Mouse (Mus musculus): ENCODE measurements around the gene Wfikkn2. TPM values are rescaled to one million over a fixed set of nuclear protein-coding genes. Genes with fewer than 3 reads are reported as not detected.

Wfikkn2 gene
- polyA plus RNA-seq, 1 experiment from 2014 or later, result 13.5 TPM

- 85% methylated on average over 4 of the region's 4 CpGs for WGBS
- no peaks in the 10 kb centered on the region for H3K36me3 ChIP-seq
- H3K9ac ChIP-seq, result no peak overlapping the region
- no peaks in the 10 kb centered on the region for H3K4me1 ChIP-seq
- no peak overlapping the region for H3K4me3 ChIP-seq
- no peaks in the 10 kb centered on the region for H3K9me3 ChIP-seq
- no peak for ATAC-seq (ENCODE audit: insufficient number of reproducible peaks, low FRiP score, low TSS enrichment, low read depth)
- H3K27me3 ChIP-seq, result no peaks in the 10 kb centered on the region
- no peak overlapping the region for H3K27ac ChIP-seq
- no peak overlapping the region for H3K4me2 ChIP-seq
Measured at GRCm38 (mm10) chr11:94200422-94200821, 45.4 kb downstream of the Wfikkn2 start.

- H3K9ac ChIP-seq, result no peak overlapping the region
- no peak for ATAC-seq (ENCODE audit: insufficient number of reproducible peaks, low FRiP score, low TSS enrichment, low read depth)
- H3K27ac ChIP-seq, result no peak overlapping the region
- H3K4me2 ChIP-seq, result no peak overlapping the region
- no peaks in the 10 kb centered on the region for H3K27me3 ChIP-seq
- no peak overlapping the region for H3K4me3 ChIP-seq
- no peaks in the 10 kb centered on the region for H3K9me3 ChIP-seq
- peaks cover 1% of the 10 kb centered on the region; the same call in 1 of the 2 replicates for H3K4me1 ChIP-seq
- H3K36me3 ChIP-seq, result no peaks in the 10 kb centered on the region
- 64% methylated on average over 2 of the region's 2 CpGs for WGBS
Measured at GRCm38 (mm10) chr11:94199771-94200170, 46.0 kb downstream of the Wfikkn2 start.

- ATAC-seq (ENCODE audit: insufficient number of reproducible peaks, low FRiP score, low TSS enrichment, low read depth), result no peak
- H3K4me1 ChIP-seq, result peaks cover 3% of the 10 kb centered on the region; the same call in 1 of the 2 replicates
- no peak overlapping the region for H3K4me3 ChIP-seq
- WGBS, result 85% methylated on average over 7 of the region's 7 CpGs
- no peak overlapping the region for H3K9ac ChIP-seq
- no peak overlapping the region for H3K4me2 ChIP-seq
- H3K27ac ChIP-seq, result no peak overlapping the region
- H3K27me3 ChIP-seq, result no peaks in the 10 kb centered on the region
- H3K36me3 ChIP-seq, result no peaks in the 10 kb centered on the region
- H3K9me3 ChIP-seq, result no peaks in the 10 kb centered on the region
Measured at GRCm38 (mm10) chr11:94198405-94199146, 47.2 kb downstream of the Wfikkn2 start.

GRCm38 (mm10) chr11:94196311-94196710 is 49.5 kb downstream of the Wfikkn2 start:
- ATAC-seq (ENCODE audit: insufficient number of reproducible peaks, low FRiP score, low TSS enrichment, low read depth), result no peak
- no peak overlapping the region for H3K4me3 ChIP-seq
- no peaks in the 10 kb centered on the region for H3K36me3 ChIP-seq
- no peak overlapping the region for H3K9ac ChIP-seq
- WGBS, result 61% methylated on average over 3 of the region's 3 CpGs
- no peak overlapping the region for H3K27ac ChIP-seq
- no peaks in the 10 kb centered on the region for H3K27me3 ChIP-seq
- no peak overlapping the region for H3K4me2 ChIP-seq
- H3K4me1 ChIP-seq, result peaks cover 3% of the 10 kb centered on the region; the same call in 1 of the 2 replicates
- no peaks in the 10 kb centered on the region for H3K9me3 ChIP-seq

- Histone ChIP-seq H3K27me3 (no peaks in the 10 kb centered on the region), H3K4me3 (no peak overlapping the region), H3K9me3 (no peaks in the 10 kb centered on the region), H3K27ac (no peak overlapping the region), H3K4me1 (peaks cover 3% of the 10 kb centered on the region; the same call in 1 of the 2 replicates), H3K36me3 (no peaks in the 10 kb centered on the region), H3K4me2 (no peak overlapping the region), H3K9ac (no peak overlapping the region)
- ATAC-seq (ENCODE audit: insufficient number of reproducible peaks, low FRiP score, low TSS enrichment, low read depth), result no peak
- 74% methylated on average over 2 of the region's 2 CpGs for WGBS
Measured at GRCm38 (mm10) chr11:94193109-94193508, 52.7 kb downstream of the Wfikkn2 start.

- Histone ChIP-seq H3K4me2 (no peak overlapping the region), H3K4me3 (no peak overlapping the region), H3K4me1 (peaks cover 3% of the 10 kb centered on the region; the same call in 1 of the 2 replicates), H3K9me3 (no peaks in the 10 kb centered on the region), H3K27me3 (no peaks in the 10 kb centered on the region), H3K9ac (no peak overlapping the region), H3K27ac (no peak overlapping the region), H3K36me3 (no peaks in the 10 kb centered on the region)
- WGBS, result 66% methylated on average over 5 of the region's 5 CpGs
- no peak for ATAC-seq (ENCODE audit: insufficient number of reproducible peaks, low FRiP score, low TSS enrichment, low read depth)
Measured at GRCm38 (mm10) chr11:94190665-94191064, 55.1 kb downstream of the Wfikkn2 start.

- H3K27me3 ChIP-seq, result no peaks in the 10 kb centered on the region
- H3K27ac ChIP-seq, result no peak overlapping the region
- H3K36me3 ChIP-seq, result no peaks in the 10 kb centered on the region
- H3K4me3 ChIP-seq, result no peak overlapping the region
- H3K4me2 ChIP-seq, result no peak overlapping the region
- H3K9ac ChIP-seq, result no peak overlapping the region
- ATAC-seq (ENCODE audit: insufficient number of reproducible peaks, low FRiP score, low TSS enrichment, low read depth), result no peak
- WGBS, result 66% methylated on average over 10 of the region's 10 CpGs
- no peaks in the 10 kb centered on the region for H3K9me3 ChIP-seq
- peaks cover under 1% of the 10 kb centered on the region; the same call in 1 of the 2 replicates for H3K4me1 ChIP-seq
Measured at GRCm38 (mm10) chr11:94189579-94189978, 56.2 kb downstream of the Wfikkn2 start.

Other genes with a start within 250 kb of the Wfikkn2 start
- gene Spag9, start 249.9 kb downstream of the Wfikkn2 start, polyA plus RNA-seq (2015; fragmentation: Nextera tagmentation; extraction: Ambion mirVana), result 39.4 and 44.0 TPM in 2 replicates
- gene Tob1, start 34.6 kb downstream of the Wfikkn2 start, polyA plus RNA-seq (2015; fragmentation: Nextera tagmentation; extraction: Ambion mirVana), result 43.1 and 47.6 TPM in 2 replicates
- 0.19 TPM in 1 of 2 replicates, not detected in the other for gene Gm21885, start 35.9 kb upstream of the Wfikkn2 start, polyA plus RNA-seq (2015; fragmentation: Nextera tagmentation; extraction: Ambion mirVana)
- gene Luc7l3, start 76.0 kb upstream of the Wfikkn2 start, polyA plus RNA-seq (2015; fragmentation: Nextera tagmentation; extraction: Ambion mirVana), result 96.9 and 105 TPM in 2 replicates
- gene Ankrd40, start 82.0 kb upstream of the Wfikkn2 start, polyA plus RNA-seq (2015; fragmentation: Nextera tagmentation; extraction: Ambion mirVana), result 19.9 and 21.7 TPM in 2 replicates
- gene Abcc3, start 147.0 kb upstream of the Wfikkn2 start, polyA plus RNA-seq (2015; fragmentation: Nextera tagmentation; extraction: Ambion mirVana), result 1.3 and 1.6 TPM in 2 replicates
- 27.7 and 30.8 TPM in 2 replicates for gene Cacna1g, start 228.2 kb upstream of the Wfikkn2 start, polyA plus RNA-seq (2015; fragmentation: Nextera tagmentation; extraction: Ambion mirVana)
- gene Spata20, start 240.2 kb upstream of the Wfikkn2 start, polyA plus RNA-seq (2015; fragmentation: Nextera tagmentation; extraction: Ambion mirVana), result 0.27 TPM in 2 replicates

Data from limb, embryonic 15.5 days (tissue).